Mouse (Mus musculus) adrenal gland, postnatal 10 days (tissue): ENCODE data around the gene Hccs. TPM values are rescaled to one million over a fixed set of nuclear protein-coding genes. Genes with fewer than 3 reads are reported as not detected.

Experiments used
- total RNA-seq, 2 experiments: library from RNA; stranded (reverse); gene quantifications; 2 replicates each; pipeline ENCODE4 v1.2.3; 2021

Gene Hccs
- total RNA-seq, 2 experiments from 2014 or later, result 41.1 to 43.2 TPM

Other genes starting within 250 kb of the Hccs start
- not detected for gene Amelx, start 133.2 kb downstream of the Hccs start, total RNA-seq